Mouse (Mus musculus) regulatory T cell (primary cell): Measurements from ENCODE around the gene Mup4.
"Not testable (repeated sequence)": the region's sequence is repeated elsewhere in the genome, so short reads cannot be mapped to it uniquely, and the experiment has no call there.

ENCODE experiments used
- in situ Hi-C: fragments of 300-600 bp; cut with MboI, MseI; formaldehyde crosslinking; loops from one replicate; pipeline ENCODE4 v1.15.1; 2025; ENCODE audit warnings: high pct_unique_total_duplicates

Gene Mup4

GRCm38 (mm10) chr4:59960610-59961009, at the start of gene Mup4:
Gene Mup4 (minus strand): TSS chr4:59960710.
- in situ Hi-C loops, result no loop called here

DNA sequence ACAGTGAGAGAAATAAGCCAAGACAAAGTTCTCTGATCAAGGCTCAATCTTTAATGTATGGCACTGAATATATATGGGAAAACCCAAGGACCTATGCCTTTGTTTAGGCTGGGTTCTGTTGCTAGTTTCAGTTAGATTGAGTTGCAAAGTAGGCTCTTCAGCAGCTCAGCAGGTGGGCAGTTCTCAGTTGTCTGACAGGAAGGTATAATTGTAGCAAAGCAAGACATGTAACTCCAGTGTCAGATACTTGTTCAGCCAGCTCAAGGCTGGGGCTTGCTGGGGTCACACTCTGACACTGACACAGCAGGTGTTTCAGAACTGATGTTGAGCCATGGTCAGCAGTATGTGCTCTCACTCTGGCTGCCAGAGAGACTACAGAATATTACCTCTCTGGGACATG, 37.4 kb upstream of the Mup4 start:
- in situ Hi-C loops, result not testable (repeated sequence)

DNA sequence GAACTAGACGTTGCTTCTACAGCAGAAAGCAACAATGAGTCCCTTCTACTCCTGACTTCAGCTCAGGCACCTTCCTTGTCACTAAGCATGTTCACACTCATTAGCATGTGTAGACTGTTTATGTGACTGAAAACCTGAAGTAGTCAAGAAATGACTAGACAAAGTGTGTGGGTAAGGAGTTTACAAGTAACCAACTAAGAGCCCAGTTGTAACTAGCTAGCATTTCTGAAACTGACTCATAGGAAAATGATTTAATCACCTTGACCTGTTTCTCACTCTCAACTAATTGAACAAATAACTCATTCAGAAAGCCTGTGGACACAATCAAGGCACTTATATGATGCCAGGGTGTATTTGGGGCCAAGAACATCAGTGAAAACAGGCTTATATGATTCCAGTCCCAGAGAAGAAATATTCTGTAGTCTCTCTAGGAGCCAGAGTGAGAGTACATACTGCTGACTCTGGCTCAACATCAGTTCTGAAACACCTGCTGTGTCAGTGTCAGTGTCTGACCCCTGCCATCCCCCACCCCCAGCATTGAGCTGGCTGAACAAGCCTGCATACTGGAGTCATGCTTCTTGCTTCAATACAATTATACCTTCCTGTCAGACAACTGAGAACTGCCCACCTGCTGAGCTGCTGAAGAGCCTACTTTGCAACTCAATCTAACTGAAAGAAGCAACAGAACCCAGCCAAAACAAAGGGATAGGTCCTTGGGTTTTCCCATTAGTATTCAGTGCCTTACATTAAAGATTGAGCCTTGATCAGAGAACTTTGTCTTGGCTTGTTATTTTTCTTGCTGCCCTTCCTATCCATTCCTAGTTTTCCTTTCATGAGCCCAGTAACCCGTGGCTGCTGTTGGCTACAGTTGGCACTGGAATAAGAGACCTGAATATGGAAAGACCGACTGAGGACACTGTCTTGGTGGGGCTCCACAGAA, 3.2 kb upstream of the Mup4 start, which contains the start of gene Mup6:
Gene Mup6 (plus strand): TSS at position 890 of the 940 bp plus-strand sequence.
- in situ Hi-C loops, result no loop called here

- in situ Hi-C loops, result no loop called here
These were observed 23.0 kb downstream of the Mup4 start for GRCm38 (mm10) chr4:59937543-59937942.

DNA sequence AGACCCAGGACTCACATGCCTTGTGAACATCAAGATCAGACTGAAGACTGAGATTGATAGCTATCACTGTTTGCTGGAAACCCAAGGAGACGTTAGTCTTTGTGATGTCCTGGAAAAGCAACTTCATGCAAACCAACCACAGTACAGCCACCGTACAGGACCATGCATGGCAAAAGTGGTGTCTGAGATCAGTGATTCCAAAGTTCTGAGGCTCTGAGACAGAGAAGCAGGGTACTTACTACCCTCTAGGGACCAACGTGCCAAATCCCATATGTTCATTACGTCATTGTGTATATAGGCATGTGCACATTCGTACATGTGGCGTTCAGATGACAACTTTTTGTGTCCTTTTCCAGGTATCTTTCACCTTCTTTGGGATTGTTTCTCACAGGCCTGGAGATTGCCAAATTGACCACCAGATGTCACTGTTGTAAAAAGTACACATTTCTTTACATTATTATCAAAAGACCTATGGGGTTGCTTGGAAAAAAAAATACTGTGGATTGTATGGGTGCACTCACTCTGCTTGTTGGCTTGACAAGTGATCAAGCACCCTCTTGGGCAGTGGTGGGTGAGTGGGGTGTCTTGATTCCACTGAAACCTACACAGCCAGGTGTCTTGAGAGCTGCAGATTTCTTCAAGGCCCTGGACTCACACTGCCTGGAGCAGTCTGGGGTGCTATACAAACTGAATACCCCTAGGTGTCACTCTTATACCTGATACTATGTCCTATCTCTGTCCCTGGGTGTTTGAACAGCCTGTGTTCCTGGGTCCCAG, 27.8 kb downstream of the Mup4 start:
- in situ Hi-C loops, result no loop called here

- in situ Hi-C loops, result no loop called here
These were observed 32.2 kb downstream of the Mup4 start for GRCm38 (mm10) chr4:59928347-59928746.

DNA sequence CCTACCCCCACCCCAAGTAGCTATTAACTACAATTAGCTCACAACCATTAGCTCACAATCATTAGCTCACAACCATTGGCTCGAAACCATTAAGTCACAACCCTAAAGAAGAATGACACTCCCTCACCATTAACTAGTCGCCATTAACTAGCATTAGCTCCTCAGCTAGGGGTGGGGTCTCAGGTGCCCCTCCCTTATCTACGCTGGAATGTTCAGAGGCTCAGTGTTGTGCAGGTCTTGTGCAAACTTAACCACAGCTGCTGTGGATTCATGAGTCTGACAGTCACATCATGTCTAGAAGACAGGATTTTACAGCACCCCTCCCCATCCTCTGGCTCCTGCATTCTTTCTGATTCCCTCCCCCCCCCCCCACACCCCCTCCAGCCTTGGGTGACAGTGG, 32.8 kb downstream of the Mup4 start:
- in situ Hi-C loops, result no loop called here

DNA sequence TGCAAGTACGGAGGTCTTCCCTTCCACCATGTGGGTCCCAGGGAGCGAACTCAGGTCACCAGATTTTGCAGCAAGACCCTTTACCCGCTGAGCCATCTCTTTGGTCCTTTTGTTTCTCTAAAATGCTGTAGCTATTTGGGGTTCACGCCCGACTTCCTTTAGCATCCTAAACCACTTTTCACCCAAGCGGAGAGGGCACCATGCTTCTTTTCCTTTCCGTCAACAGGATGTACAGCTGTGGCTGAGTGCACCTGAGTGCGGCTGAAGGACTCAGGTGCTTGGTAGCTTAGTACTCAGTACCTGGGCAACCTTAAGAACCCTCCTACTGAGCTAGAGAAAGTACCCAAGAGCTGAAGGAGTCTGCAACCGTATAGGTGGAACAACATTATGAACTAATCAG, 35.4 kb downstream of the Mup4 start:
- in situ Hi-C loops, result no loop called here

DNA sequence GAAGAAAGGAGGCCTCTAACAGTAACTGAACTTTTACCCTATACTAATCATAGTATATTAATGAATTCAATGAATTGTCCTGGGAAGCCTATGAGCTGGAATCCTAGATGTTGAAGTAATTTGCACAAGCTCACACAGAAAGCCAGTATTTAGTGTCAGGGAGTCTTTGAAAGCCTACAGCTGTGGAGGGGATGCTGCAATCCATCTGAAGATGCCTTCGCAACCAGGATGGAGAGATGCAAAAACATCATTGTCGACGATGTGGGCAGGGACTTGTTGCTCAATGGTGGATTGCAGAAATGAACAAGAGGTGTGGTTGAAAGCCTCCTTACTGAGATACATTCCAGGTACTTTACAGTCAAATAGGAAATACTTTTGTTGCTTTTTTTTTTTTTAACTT, 42.5 kb downstream of the Mup4 start:
- in situ Hi-C loops, result no loop called here

GRCm38 (mm10) chr4:59914608-59915403, 45.7 kb downstream of the Mup4 start, which contains the start of gene Slc46a2:
Gene Slc46a2 (minus strand): TSS chr4:59915056.
- in situ Hi-C loops, result no loop called here

DNA sequence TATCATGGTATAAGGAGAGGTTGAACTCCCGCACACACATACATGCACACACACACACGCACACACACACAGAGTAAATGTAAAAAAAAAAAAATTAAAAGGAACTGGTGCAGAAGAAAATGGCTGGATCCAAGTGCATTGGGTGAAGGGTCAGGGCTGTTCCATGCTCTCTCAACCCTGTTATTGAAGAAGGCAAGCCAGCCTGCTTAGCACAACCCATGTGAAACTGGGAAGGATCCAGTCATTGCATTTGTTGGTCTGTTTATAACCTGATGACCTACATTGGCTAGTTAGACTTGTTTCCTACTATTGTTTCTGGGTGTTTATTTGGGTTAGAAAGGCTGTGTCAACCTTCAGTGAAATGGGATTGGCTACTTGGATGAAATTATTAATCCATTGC, 51.7 kb downstream of the Mup4 start:
- in situ Hi-C loops, result no loop called here

GRCm38 (mm10) chr4:59907657-59908230, 52.8 kb downstream of the Mup4 start:
- in situ Hi-C loops, result no loop called here

- in situ Hi-C loops, result no loop called here
These were observed 53.4 kb downstream of the Mup4 start for GRCm38 (mm10) chr4:59907092-59907491.
